Mouse (Mus musculus): ENCODE measurements at regions not wholly inside any gene's neighbourhood (a gene's known extent, or its start where the extent isn't known, plus 50 kb on each side); places are given as distances from the start of the nearest gene placed in this dataset.

GRCm38 (mm10) chr9:52229589-52229988, 61.2 kb upstream of the Zc3h12c start:
- Histone ChIP-seq H3K9ac (replicated peaks; ENCODE audit: low read length) (no peak overlapping the region), H3K9me3 (ENCODE audit: control insufficient read depth, low read length) (no peaks in the 10 kb centered on the region), H3K4me2 (ENCODE audit: low read length) (no peak overlapping the region), H3K4me3 (replicated peaks; ENCODE audit: low read depth, low read length) (no peak overlapping the region), H3K4me1 (ENCODE audit: control insufficient read depth, insufficient read depth, low read length) (0 out of 2 replicates have a peak, but pooled peaks cover under 1% of the 10 kb centered on the region), H3K36me3 (ENCODE audit: control insufficient read depth, insufficient read depth, low read length) (no peaks in the 10 kb centered on the region), H3K27me3 (ENCODE audit: control insufficient read depth, insufficient read depth, low read length) (no peaks in the 10 kb centered on the region), H3K27ac (replicated peaks; ENCODE audit: low read depth, low read length) (no peak overlapping the region)
- ATAC-seq (ENCODE audit: low FRiP score, low TSS enrichment) (no peak), DNase-seq (no peak)
- WGBS = 93% methylated on average over 9 of the region's 9 CpGs

- no peak for ATAC-seq (ENCODE audit: low FRiP score, low TSS enrichment)
- no peak for DNase-seq
These were observed 57.3 kb upstream of the Zc3h12c start for GRCm38 (mm10) chr9:52225646-52226045.

GRCm38 (mm10) chr9:52223509-52224113, 55.2 kb upstream of the Zc3h12c start:
- Histone ChIP-seq H3K9ac (replicated peaks; ENCODE audit: low read length) (no peak overlapping the region), H3K4me2 (ENCODE audit: low read length) (peak overlapping the region; percentile 39), H3K4me1 (ENCODE audit: control insufficient read depth, insufficient read depth, low read length) (peaks cover 11% of the 10 kb centered on the region), H3K9me3 (ENCODE audit: control insufficient read depth, low read length) (no peaks in the 10 kb centered on the region), H3K36me3 (ENCODE audit: control insufficient read depth, insufficient read depth, low read length) (no peaks in the 10 kb centered on the region), H3K27me3 (ENCODE audit: control insufficient read depth, insufficient read depth, low read length) (no peaks in the 10 kb centered on the region), H3K27ac (replicated peaks; ENCODE audit: low read depth, low read length) (peak overlapping the region; percentile 60), H3K4me3 (replicated peaks; ENCODE audit: low read depth, low read length) (no peak overlapping the region)
- under 1% methylated on average over 7 of the region's 7 CpGs for WGBS
- ATAC-seq (ENCODE audit: low FRiP score, low TSS enrichment) = peak; percentile 82; the same call in 1 of the 2 replicates
- DNase-seq = peak; percentile 75

More at GRCm38 (mm10) chr9:52225646-52226045, 57.3 kb upstream of the Zc3h12c start:
- H3K9me3 ChIP-seq (ENCODE audit: control insufficient read depth, low read length) = no peaks in the 10 kb centered on the region
- H3K27me3 ChIP-seq (ENCODE audit: control insufficient read depth, insufficient read depth, low read length) = no peaks in the 10 kb centered on the region
- 81% methylated on average over 3 of the region's 3 CpGs for WGBS
- no peaks in the 10 kb centered on the region for H3K36me3 ChIP-seq (ENCODE audit: control insufficient read depth, insufficient read depth, low read length)
- H3K27ac ChIP-seq (replicated peaks; ENCODE audit: low read depth, low read length) = no peak overlapping the region
- no peak overlapping the region for H3K4me2 ChIP-seq (ENCODE audit: low read length)
- H3K4me3 ChIP-seq (replicated peaks; ENCODE audit: low read depth, low read length) = no peak overlapping the region
- H3K4me1 ChIP-seq (ENCODE audit: control insufficient read depth, insufficient read depth, low read length) = peaks cover 11% of the 10 kb centered on the region
- H3K9ac ChIP-seq (replicated peaks; ENCODE audit: low read length) = no peak overlapping the region

Measured in midbrain, embryonic 14.5 days (tissue).